Mouse (Mus musculus) ES-E14 (cell line): ENCODE results near the gene Naif1.

Experiments used
- MAFK ChIP-seq: IDR thresholded peaks from 2 replicates; pipeline ENCODE4 v1.6.1; 2014; ENCODE audit warnings: mild to moderate bottlenecking, low read depth, low read length, inconsistent platforms; ENCODE audit not compliant: insufficient read depth
- ZC3H11A ChIP-seq: IDR thresholded peaks from 2 replicates; pipeline ENCODE4 v1.6.1; 2012; ENCODE audit warnings: low read depth, mild to moderate bottlenecking, inconsistent platforms, low read length, borderline replicate concordance
- ZNF384 ChIP-seq: IDR thresholded peaks from 2 replicates; pipeline ENCODE4 v1.6.1; 2012; ENCODE audit warnings: low read depth, low read length, inconsistent platforms

- TF ChIP-seq MAFK (no peak), ZC3H11A (no peak), ZNF384 (no peak)
Measured at GRCm38 (mm10) chr2:32494522-32494921, 44.3 kb downstream of the Naif1 start.
